Mouse (Mus musculus) liver, embryonic 11.5 days (tissue): ENCODE measurements around the gene Flt3. TPM values are rescaled to one million over a fixed set of nuclear protein-coding genes. Genes with fewer than 3 reads are reported as not detected.

Source experiments
- ATAC-seq: fragments of 200-750 bp; cut with Nextera tagmentation; replicated peaks from 2 replicates; pipeline ENCODE4 v1.8.0; 2017; ENCODE audit warnings: moderate number of reproducible peaks, mild to moderate bottlenecking, moderate TSS enrichment, moderate library complexity; ENCODE audit not compliant: low FRiP score
- DNase-seq: peaks from one replicate; pipeline ENCODE4 v3.0.0-alpha.2; 2017; ENCODE audit warnings: low spot score
- H3K27ac ChIP-seq: fragments of 300-500 bp; sonication (generic); 2 replicates; pipeline ENCODE4 v1.5.1; 2014; ENCODE audit warnings: mild to moderate bottlenecking, low read depth, low read length, control low read depth
- H3K27me3 ChIP-seq: fragments of 300-500 bp; sonication (generic); replicated peaks from 2 replicates; pipeline ENCODE4 v1.6.1; 2014; ENCODE audit warnings: low read length, mixed read lengths; ENCODE audit not compliant: control insufficient read depth, insufficient read depth
- H3K36me3 ChIP-seq: fragments of 300-500 bp; sonication (generic); 2 replicates; pipeline ENCODE4 v1.6.1; 2014; ENCODE audit warnings: mild to moderate bottlenecking, low read length, moderate library complexity, mixed read lengths; ENCODE audit not compliant: control insufficient read depth, insufficient read depth
- H3K4me1 ChIP-seq: fragments of 300-500 bp; sonication (generic); replicated peaks from 2 replicates; pipeline ENCODE4 v1.6.1; 2014; ENCODE audit warnings: low read length, mixed read lengths; ENCODE audit not compliant: control insufficient read depth, insufficient read depth
- H3K4me2 ChIP-seq: fragments of 300-500 bp; sonication (generic); 2 replicates; pipeline ENCODE4 v1.6.1; 2014; ENCODE audit warnings: mild to moderate bottlenecking, control low read depth, moderate library complexity
- H3K4me3 ChIP-seq: fragments of 300-500 bp; sonication (generic); 2 replicates; pipeline ENCODE4 v1.5.1; 2014; ENCODE audit warnings: low read depth, low read length, control low read depth
- H3K9ac ChIP-seq: fragments of 300-500 bp; sonication (generic); 2 replicates; pipeline ENCODE4 v1.6.1; 2014; ENCODE audit warnings: low read depth, low read length, control low read depth
- H3K9me3 ChIP-seq: fragments of 300-500 bp; sonication (generic); 2 replicates; pipeline ENCODE4 v1.6.1; 2016; ENCODE audit warnings: low read length, inconsistent platforms, mixed read lengths; ENCODE audit not compliant: control insufficient read depth
- WGBS: fragments of 180-500 bp; shearing (Covaris S2); extraction: QIAGEN DNeasy Blood & Tissue Kit; methylation state at CpG from one replicate; pipeline ENCODE4 v1.1.7; 2014; 5-methylcytosine and 5-hydroxymethylcytosine counted together
- polyA plus RNA-seq: library from polyadenylated mRNA; unstranded; fragments of >200 nt; fragmentation: Nextera tagmentation; extraction: Ambion mirVana; gene quantifications from 2 replicates; pipeline ENCODE4 v1.2.1, GENCODE M21; 2014

Gene Flt3
- polyA plus RNA-seq, 1 experiment from 2014 or later: 1.8 TPM

DNA sequence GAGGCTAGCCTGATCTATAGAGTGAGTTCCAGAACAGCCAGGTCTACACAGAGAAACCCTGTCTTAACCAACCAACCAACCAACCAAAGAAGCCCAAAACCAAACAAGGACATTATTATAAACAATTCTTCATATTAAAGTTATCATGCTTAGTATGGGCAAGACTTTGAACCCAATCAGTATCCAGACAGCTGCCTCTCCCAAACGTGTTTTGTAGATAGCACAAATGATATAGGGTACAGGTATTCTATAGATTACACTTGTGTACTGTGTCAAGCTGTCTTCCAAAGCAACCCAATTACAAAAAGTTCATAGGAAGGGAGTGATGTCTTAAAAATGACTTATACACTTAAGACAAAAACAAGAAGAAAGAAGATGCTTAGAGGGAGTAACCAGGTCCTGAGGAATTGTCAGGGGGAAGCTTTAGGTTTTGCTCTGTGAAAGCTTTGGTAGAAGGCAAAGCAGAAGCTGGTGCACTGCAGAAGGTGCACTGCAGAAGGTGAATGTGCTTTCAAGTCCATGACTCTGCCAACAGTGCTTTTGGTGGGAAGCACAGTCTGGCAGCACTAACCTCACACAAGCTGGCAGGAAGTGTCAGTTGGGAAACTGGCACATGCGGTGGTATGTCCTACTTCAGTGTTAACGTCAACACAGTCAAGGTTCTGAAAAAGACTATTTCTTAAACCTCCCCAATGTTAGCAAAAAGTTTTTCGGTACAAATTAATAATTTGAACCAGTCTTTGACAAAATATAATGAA lies 25.9 kb upstream of the Flt3 start:
- Histone ChIP-seq H3K4me3 (no peak overlapping the region), H3K27ac (no peak overlapping the region)

DNA sequence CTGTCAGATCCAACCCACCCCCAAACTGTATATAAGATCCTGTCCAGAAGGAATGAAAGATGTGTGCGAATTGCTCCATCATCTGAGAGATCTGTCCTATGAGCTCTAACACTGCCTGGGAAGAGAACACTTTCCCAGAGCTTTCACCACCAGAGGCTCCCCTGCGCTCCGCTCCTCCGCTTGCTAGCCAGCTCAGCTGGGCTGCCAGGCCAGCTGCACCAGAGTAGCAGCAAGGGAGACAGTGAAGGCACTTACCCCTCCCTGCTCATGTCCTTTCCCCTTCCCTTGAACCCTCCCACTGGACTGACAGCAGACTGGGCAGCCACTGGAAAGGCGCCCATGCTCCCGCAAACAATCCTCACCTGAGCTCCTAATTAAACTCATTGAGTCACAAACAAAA lies 23.3 kb upstream of the Flt3 start:
- Histone ChIP-seq H3K4me1 (peaks cover 4% of the 10 kb centered on the region), H3K27me3 (no peaks in the 10 kb centered on the region), H3K9ac (no peak overlapping the region), H3K27ac (no peak overlapping the region), H3K4me2 (no peak overlapping the region), H3K36me3 (no peaks in the 10 kb centered on the region), H3K9me3 (no peaks in the 10 kb centered on the region), H3K4me3 (no peak overlapping the region)
- 59% methylated on average over 6 of the region's 6 CpGs for WGBS
- no peak for ATAC-seq
- DNase-seq: no peak

More for the DNA sequence above, 25.9 kb upstream of the Flt3 start:
- ATAC-seq (no peak), DNase-seq (no peak)
- H3K4me2 ChIP-seq: no peak overlapping the region
- H3K9ac ChIP-seq: no peak overlapping the region
- no peaks in the 10 kb centered on the region for H3K27me3 ChIP-seq
- no peaks in the 10 kb centered on the region for H3K36me3 ChIP-seq
- no peaks in the 10 kb centered on the region for H3K9me3 ChIP-seq
- peaks cover 10% of the 10 kb centered on the region; the same call in 1 of the 2 replicates for H3K4me1 ChIP-seq
- WGBS: 60% methylated on average over 4 of the region's 4 CpGs

DNA sequence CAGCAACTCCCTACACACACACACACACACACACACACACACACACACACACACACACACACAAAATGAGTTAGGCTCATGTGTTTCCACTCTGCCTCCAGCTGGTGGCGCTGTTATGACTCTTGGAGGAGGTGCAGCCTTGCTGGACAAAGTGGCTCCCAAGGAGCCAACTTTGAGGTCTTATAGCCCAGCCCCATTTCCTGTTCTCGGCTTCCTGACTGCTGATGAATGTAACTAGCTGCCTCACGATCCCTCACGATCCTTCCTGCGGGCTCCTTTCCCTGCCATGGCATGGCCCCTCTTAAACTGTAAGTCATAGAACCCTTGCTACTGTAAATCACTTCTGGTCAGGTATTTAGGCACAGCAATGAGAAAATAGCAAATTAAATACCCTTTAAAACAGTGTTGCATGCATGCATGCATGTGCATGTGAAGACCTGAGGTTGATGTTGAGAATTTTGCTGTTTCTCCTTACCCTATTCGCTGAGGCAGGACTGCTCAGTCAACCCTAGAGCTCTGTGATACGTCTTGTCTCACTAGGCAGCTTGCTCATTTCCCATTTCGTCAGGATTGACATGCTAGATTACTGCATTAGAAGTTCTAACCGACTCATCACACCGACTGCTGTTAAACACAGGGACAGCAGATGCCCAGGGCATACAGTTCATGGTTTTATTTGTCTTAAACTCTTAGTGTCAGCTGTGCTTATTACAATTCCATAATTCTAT lies 18.3 kb upstream of the Flt3 start:
- WGBS: 15% methylated on average over 10 of the region's 10 CpGs
- Histone ChIP-seq H3K27ac (peak overlapping the region; percentile 25; the same call in 1 of the 2 replicates), H3K36me3 (no peaks in the 10 kb centered on the region), H3K9ac (peak overlapping the region; percentile 50), H3K4me1 (peaks cover 4% of the 10 kb centered on the region), H3K9me3 (no peaks in the 10 kb centered on the region), H3K4me2 (peak overlapping the region; percentile 63), H3K27me3 (no peaks in the 10 kb centered on the region), H3K4me3 (peak overlapping the region; percentile 30)
- ATAC-seq: peak; percentile 73
- peak; percentile 47 for DNase-seq

DNA sequence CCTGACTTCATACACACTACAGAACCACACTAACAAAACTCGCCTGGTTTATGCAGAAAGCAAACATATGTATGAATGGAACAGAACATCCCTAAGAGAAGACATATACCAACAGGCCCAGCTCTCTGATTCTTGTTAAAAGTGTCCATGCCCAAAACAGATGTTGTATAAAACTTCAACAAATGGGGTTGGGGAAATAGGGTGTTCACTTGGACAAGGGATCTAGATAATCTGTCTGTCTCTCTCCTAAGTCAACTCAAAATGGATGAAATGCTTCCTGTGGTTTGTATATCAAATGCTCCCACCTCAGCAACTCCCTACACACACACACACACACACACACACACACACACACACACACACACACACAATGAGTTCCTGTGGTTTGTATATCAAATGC lies 17.7 kb upstream of the Flt3 start:
- H3K36me3 ChIP-seq: no peaks in the 10 kb centered on the region
- ATAC-seq (no peak; the same call in 1 of the 2 replicates), DNase-seq (no peak)
- H3K9me3 ChIP-seq: no peaks in the 10 kb centered on the region
- no peak overlapping the region for H3K4me3 ChIP-seq
- no peak overlapping the region for H3K27ac ChIP-seq
- no peaks in the 10 kb centered on the region for H3K27me3 ChIP-seq
- no peak overlapping the region for H3K4me2 ChIP-seq
- H3K9ac ChIP-seq: no peak overlapping the region
- peaks cover 4% of the 10 kb centered on the region for H3K4me1 ChIP-seq
- 72% methylated on average over 1 of the region's 1 CpGs for WGBS

DNA sequence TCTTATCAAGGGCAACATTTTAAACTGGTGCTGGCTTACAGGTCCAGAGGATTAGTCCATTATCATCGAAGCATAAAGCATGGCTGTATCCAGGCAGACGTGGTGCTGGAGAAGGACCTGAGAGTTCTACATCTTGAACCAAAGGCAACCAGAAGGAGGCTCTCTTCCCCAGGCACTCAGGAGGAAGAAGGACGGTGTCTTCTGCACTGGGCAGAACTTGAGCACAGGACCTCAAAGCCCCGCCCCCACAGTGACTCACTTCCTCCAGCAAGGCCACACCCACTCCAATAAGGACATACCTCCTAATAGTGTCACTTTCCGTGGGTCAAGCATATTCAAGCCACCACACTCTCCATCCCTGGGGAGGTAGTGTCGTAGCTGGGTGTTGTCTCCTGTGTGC lies 10.3 kb upstream of the Flt3 start:
- H3K36me3 ChIP-seq: no peaks in the 10 kb centered on the region
- no peak overlapping the region for H3K27ac ChIP-seq
- H3K4me2 ChIP-seq: no peak overlapping the region
- ATAC-seq (no peak), DNase-seq (no peak)
- no peaks in the 10 kb centered on the region for H3K4me1 ChIP-seq
- no peak overlapping the region for H3K4me3 ChIP-seq
- H3K9me3 ChIP-seq: no peaks in the 10 kb centered on the region; the same call in 1 of the 2 replicates
- H3K27me3 ChIP-seq: no peaks in the 10 kb centered on the region
- WGBS: 76% methylated on average over 6 of the region's 6 CpGs
- H3K9ac ChIP-seq: no peak overlapping the region

DNA sequence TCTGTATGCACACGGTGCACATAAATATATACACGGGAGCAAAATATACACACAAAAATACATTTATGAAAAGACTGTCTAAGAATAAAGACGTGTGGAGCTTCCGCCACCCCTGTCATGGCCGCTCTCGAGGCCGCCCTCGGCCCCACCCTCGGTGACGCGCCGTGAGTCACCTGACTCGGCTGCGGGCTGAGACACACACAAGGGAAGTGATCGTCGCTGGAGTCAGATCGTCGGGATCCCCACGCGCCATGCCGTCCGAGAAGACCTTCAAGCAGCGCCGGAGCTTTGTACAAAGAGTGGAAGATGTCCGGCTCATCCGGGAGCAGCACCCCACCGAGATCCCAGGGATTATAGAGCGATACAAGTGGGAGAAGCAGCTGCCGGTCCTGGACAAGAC lies 8.4 kb upstream of the Flt3 start:
- peak; percentile 76 for ATAC-seq
- WGBS: 46% methylated on average over 29 of the region's 29 CpGs

DNA sequence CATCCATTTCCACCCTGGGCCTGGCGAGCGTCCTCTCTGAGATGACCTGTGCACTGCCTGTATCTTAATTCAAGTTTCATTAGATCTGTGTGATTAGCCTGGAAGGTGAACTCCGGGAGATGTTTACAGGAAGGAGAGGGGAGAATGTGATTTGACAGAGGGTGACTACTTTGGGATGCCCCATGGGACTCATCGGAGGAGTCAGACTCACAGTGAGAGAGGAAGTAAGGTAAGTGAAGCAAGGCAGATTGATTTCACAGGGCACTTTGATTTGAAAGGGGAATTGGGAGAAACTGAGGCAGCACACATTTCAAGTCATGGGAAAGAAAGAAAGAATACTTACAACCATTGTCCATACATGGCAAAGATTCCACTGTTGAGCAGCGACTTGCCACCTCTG lies 5.8 kb upstream of the Flt3 start:
- H3K36me3 ChIP-seq: no peaks in the 10 kb centered on the region
- H3K9me3 ChIP-seq: no peaks in the 10 kb centered on the region; the same call in 1 of the 2 replicates
- H3K27me3 ChIP-seq: peaks cover 11% of the 10 kb centered on the region
- no peak overlapping the region for H3K4me3 ChIP-seq
- no peak overlapping the region for H3K9ac ChIP-seq
- 77% methylated on average over 5 of the region's 5 CpGs for WGBS
- no peak overlapping the region for H3K4me2 ChIP-seq
- ATAC-seq (no peak), DNase-seq (no peak)
- H3K27ac ChIP-seq: no peak overlapping the region
- H3K4me1 ChIP-seq: no peaks in the 10 kb centered on the region

More for the DNA sequence above, 8.4 kb upstream of the Flt3 start:
- Histone ChIP-seq H3K27ac (no peak overlapping the region), H3K4me3 (peak overlapping the region; percentile 24; the same call in 1 of the 2 replicates), H3K27me3 (no peaks in the 10 kb centered on the region), H3K4me2 (peak overlapping the region; percentile 51), H3K9ac (no peak overlapping the region), H3K4me1 (no peaks in the 10 kb centered on the region), H3K36me3 (no peaks in the 10 kb centered on the region), H3K9me3 (no peaks in the 10 kb centered on the region; the same call in 1 of the 2 replicates)
- peak; percentile 54 for DNase-seq

DNA sequence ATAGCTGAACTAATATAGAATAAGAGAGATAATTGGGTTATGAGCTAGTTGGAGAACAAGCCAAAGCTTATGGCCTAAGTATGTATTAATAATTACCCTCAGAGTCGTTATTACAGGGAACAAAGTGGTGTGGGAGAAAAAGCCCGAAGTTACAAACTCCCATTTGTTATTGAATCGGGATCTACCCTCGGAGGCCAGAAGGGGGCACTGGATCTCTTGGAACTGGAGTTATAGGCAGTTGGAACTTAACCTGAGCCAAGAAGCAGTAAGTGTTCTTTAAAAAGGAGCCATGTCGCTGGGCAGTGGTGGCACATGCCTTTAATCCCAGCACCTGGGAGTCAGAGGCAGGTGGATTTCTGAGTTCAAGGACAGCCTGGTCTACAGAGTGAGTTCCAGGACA lies 2.2 kb upstream of the Flt3 start:
- 18% methylated on average over 5 of the region's 5 CpGs for WGBS
- no peak for ATAC-seq
- peak; percentile 53 for DNase-seq

More for the DNA sequence above, 2.2 kb upstream of the Flt3 start:
- Histone ChIP-seq H3K36me3 (no peaks in the 10 kb centered on the region), H3K27me3 (peaks cover 42% of the 10 kb centered on the region), H3K4me2 (no peak overlapping the region), H3K27ac (no peak overlapping the region), H3K4me3 (no peak overlapping the region), H3K9me3 (no peaks in the 10 kb centered on the region), H3K9ac (no peak overlapping the region), H3K4me1 (peaks cover 6% of the 10 kb centered on the region)
